Mouse (Mus musculus) gastrocnemius, postnatal 36 days (tissue): ENCODE data around the gene Dmpk. TPM values are rescaled to one million over a fixed set of nuclear protein-coding genes. Genes with fewer than 3 reads are reported as not detected.

Source experiments
- DNase-seq, 2 experiments: peaks; one replicate each; pipeline ENCODE4 v3.0.0; 2022
- intact Hi-C: fragments of 180-260 bp; cut with DNase I; formaldehyde crosslinking; loops from one replicate; pipeline ENCODE4 v1.15.1; 2025
- total RNA-seq, 2 experiments: library from RNA; stranded (reverse); gene quantifications; 2 replicates each; pipeline ENCODE4 v1.2.3; 2021

The Dmpk gene
- total RNA-seq, 2 experiments from 2014 or later, result 272 to 309 TPM

DNA sequence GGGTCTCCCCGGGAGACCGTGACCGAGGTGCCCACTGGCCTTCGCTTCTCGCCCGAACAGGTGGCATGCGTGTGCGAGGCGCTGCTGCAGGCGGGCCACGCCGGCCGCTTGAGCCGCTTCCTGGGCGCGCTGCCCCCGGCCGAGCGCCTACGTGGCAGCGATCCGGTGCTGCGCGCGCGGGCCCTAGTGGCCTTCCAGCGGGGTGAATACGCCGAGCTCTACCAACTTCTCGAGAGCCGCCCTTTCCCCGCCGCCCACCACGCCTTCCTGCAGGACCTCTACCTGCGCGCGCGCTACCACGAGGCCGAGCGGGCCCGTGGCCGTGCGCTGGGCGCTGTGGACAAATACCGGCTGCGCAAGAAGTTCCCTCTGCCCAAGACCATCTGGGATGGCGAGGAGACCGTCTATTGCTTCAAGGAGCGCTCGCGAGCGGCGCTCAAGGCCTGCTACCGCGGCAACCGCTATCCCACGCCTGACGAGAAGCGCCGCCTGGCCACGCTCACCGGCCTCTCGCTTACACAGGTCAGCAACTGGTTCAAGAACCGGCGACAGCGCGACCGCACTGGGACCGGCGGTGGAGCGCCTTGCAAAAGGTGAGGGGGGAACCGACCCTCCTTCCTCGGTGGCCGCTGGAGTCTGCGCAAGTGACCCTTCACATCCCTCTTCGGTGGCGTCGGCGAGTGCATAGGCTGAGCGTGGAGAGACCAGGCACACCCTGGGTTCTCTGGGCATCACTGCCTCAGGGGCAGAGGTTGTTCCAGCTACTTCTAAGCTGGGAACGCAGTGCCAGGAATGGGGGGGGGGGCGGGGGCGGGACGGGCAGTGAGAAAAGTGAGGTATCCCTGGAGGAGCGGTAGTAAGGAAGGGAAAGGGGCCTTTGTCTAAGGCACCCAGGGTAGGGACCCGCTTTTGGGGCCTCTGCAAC, 11.4 kb downstream of the Dmpk start:
- DNase-seq, result no peak
- intact Hi-C loops, result loop anchor here (2.0 kb wide), 1 partner anchor 24 kb away; the partner anchor contains the start of genes Fbxo46 and Gm4969

- peak in 1 of 2 experiments; percentile 62 for DNase-seq
These were observed 12.1 kb downstream of the Dmpk start for GRCm38 (mm10) chr7:19095751-19096110.

DNA sequence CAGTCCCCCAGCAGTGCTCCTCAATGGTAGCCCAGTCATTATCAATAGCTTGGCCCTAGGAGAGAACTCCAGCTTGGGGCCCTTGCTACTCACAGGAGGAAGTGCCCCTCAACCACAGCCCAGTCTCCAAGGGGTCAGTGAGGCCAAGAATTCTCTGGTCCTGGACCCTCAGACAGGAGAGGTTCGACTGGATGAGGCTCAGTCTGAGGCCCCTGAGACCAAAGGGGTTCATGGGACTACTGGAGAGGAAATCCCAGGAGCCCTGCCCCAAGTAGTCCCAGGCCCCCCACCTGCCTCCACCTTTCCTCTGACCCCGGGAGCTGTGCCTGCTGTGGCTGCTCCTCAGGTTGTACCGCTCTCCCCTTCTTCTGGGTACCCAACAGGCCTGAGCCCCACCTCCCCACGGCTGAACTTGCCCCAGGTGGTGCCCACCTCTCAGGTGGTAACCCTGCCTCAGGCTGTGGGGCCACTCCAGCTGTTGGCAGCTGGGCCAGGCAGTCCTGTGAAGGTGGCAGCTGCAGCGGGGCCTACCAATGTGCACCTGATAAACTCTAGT, 12.8 kb downstream of the Dmpk start:
- intact Hi-C loops, result no loop called here
- no peak for DNase-seq

More at GRCm38 (mm10) chr7:19095751-19096110, 12.1 kb downstream of the Dmpk start:
- intact Hi-C loops, result loop anchor here (2.0 kb wide), 1 partner anchor 23 kb away; the partner anchor contains the start of genes Fbxo46 and Gm4969

- no peak for DNase-seq
- intact Hi-C loops, result no loop called here
These were observed 13.6 kb downstream of the Dmpk start for GRCm38 (mm10) chr7:19097217-19097616.

- intact Hi-C loops, result no loop called here
- no peak for DNase-seq
These were observed 14.2 kb downstream of the Dmpk start for GRCm38 (mm10) chr7:19097863-19098262.

DNA sequence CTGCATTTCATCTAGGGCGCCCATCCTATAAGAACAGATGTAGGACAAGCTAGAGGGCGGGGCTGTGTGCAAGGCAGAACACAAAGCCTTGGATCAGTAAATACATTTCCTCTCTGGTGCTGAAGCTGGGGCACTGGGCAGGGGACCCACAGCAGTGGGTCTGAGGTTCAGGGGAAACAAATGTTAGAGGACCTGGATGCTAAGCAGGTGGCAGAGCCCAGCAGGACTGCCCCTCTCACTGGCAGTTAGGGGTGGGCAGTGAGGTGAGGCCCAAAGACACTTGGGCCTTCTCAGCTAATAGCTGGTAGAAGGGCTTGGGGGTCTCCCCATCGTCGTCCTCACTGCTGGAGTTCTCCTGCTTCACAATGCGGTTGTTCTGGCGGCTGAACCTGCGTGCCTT, 15.2 kb downstream of the Dmpk start:
- no peak for DNase-seq
- intact Hi-C loops, result no loop called here

GRCm38 (mm10) chr7:19100290-19100689, 16.6 kb downstream of the Dmpk start:
- intact Hi-C loops, result no loop called here
- DNase-seq, result no peak

DNA sequence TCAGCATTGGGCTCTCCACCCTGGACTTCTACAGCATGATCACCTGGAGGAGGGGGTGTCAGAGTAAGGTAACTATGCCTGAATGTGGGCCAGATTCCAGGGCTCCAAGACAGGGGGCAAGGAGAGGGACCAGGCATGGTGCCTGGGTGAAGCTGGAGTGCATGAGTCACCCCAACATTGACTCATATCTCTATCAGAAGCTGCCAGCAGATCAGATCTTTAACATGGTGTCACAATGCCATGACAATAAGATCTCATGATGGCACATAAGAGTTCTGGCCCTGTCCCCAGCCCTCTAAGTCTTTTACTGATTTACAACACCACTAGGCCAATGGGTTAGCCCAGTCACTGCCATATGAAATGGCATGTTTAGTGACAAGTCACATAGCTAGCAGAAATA, 20.1 kb downstream of the Dmpk start:
- no peak for DNase-seq
- intact Hi-C loops, result no loop called here

- intact Hi-C loops, result no loop called here
- no peak for DNase-seq
These were observed 20.8 kb downstream of the Dmpk start for GRCm38 (mm10) chr7:19104486-19104885.

GRCm38 (mm10) chr7:19107436-19107835, 23.8 kb downstream of the Dmpk start:
- DNase-seq, result no peak
- intact Hi-C loops, result no loop called here

GRCm38 (mm10) chr7:19109565-19109964, 25.9 kb downstream of the Dmpk start:
- intact Hi-C loops, result no loop called here
- no peak for DNase-seq

DNA sequence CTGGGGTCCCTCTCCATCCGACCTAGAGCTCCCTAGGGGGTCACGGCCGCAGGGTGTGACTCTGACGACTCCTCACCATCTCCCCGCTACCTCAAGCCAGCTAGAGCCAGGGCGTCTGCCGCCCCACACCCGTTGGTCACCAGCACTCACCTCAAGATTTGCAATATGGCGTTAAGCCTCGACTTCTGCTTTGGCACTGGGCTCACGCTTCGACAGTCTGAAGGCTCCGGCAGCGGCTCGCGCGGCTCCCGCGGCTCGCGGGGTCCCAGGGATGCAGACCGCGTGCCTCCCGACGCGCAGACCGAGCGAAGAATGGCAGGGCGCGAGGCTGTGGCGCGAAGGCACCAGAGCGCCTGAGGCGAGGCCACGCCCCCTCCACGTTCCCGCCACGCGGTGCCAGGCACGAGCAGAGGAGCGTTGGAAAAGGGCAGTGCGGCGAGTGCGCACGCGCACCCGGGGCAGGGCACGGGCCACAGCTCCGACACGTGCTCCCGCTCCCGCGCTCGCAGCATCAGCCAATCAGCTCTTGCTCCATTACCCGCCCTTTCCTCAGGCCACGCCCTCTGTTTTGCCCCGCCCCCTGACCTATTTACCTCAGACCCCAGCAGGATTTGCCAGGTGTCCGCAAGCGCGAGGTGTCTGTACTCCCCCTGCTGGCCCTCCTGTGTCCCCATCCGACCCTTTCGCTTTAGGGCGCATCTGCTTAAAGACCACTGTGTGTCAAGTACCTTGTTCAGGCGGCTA, 34.6 kb downstream of the Dmpk start, which contains the start of gene Gm4969:
Gm4969 (minus strand) TSS at position 341 of the 744 bp plus-strand sequence.
- DNase-seq, result no peak
- intact Hi-C loops, result loop anchor here (2.0 kb wide), 1 partner anchor 23 kb away; the partner anchor contains the start of gene Six5

DNA sequence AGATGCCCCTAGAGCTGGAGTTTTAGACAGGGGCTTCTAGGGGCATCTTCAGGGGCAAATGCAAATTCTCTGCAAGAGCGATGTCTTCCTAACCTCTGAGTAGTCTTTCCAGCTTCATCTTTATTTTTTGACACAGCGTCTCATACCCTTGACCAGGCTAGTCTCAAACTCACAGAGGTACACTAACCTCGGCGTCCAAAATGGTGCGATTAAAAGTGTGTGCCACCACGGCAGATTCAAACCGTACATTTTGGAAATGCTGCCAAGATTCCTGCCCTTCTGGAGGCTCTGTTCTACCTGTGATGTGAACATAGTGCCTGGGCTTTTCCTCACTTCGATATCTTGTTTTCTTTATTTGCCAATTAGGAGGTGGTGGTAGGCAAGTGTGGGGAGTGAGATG, 35.4 kb downstream of the Dmpk start:
- intact Hi-C loops, result loop anchor here (2.0 kb wide), 1 partner anchor 24 kb away; the partner anchor contains the start of gene Six5
- DNase-seq, result no peak

DNA sequence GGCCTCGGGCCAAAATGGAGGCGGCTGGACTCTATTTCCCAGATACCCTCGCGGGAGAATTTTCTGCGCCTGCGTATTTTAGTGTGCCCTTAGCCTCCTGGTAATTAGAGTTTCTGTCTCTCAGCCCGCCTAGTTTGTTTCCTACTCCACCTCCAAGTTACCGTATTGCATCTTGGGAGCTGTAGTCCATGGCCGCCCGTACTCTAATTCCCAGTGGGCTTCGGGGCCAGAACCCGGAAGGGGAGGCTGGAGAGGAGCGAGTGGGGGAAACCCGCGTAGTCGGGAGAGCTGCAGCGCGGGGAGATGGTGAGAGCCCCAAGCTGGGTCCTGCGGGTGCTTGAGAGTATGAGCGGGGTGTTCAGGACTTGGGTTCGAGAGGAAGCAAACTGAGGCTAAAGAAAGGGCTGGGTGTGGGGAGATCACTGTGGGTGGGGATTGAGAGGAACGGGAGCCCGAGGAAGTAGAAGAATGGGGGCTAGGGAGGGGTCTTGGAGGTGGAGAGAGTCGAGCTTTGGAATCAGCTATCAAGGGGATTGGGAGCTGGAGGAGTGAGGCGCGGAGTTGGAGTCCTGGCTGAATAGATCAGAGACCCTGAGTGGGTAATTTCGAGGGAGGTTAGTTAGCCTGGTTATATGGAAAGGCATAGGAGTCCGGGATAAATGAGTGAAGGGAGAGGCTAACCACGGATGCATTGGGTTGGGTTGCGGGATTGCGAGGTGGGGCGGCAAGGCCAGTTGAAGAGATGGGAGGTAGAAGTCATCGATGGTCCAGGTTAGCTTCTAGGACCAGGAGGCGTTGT, 36.2 kb downstream of the Dmpk start, which contains the start of gene Fbxo46:
Fbxo46 (plus strand) TSS at position 229 of the 799 bp plus-strand sequence.
- peak; percentile 78 to 88 for DNase-seq
- intact Hi-C loops, result loop anchor here (2.0 kb wide), 1 partner anchor 25 kb away; the partner anchor contains the start of gene Six5

GRCm38 (mm10) chr7:19121686-19122085, 38.0 kb downstream of the Dmpk start:
- intact Hi-C loops, result no loop called here
- no peak for DNase-seq

GRCm38 (mm10) chr7:19124713-19125112, 41.1 kb downstream of the Dmpk start:
- intact Hi-C loops, result no loop called here
- no peak for DNase-seq

DNA sequence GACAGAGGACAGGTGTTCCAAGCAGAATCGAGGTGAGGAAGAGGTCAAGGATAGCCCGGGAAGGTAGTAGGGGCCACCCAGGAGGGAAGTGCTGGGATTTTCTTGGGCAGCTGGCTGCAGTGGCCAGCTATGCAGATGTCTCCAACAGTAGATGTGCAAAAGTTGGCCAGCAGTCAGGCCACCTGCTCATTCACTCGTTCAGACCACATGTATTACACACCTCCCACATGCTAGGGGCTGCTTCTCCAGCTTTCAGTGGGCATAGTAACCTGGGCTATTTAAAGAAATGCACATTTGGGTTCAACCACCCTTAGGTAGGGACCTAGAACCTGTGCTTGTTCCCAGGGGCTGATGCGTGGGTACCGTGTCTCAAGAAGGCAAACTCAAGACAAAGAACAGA, 44.1 kb downstream of the Dmpk start:
- intact Hi-C loops, result no loop called here
- no peak for DNase-seq

DNA sequence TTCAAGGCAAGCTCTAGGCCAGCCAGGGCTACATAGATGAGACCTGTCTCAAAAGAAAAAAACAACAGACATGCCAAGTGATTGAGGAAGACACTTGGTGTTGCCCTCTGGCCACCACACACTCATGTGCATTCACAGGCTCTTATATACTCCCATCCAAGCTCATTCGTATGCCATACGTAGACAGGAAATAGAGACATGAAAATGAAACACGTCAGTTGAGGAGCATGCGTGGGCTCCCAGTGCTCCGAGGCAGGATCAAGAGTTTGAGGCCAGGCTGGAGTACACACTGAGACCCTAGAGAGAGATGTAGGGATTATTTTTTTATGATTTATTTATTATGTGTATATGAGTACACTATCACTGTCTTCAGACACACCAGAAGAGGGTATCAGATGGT, 45.7 kb downstream of the Dmpk start:
- no peak for DNase-seq
- intact Hi-C loops, result no loop called here

- DNase-seq, result no peak
- intact Hi-C loops, result no loop called here
These were observed 47.0 kb downstream of the Dmpk start for GRCm38 (mm10) chr7:19130657-19131056.

GRCm38 (mm10) chr7:19131324-19131848, 47.7 kb downstream of the Dmpk start:
- intact Hi-C loops, result no loop called here
- DNase-seq, result peak; percentile 92 to 98
